Mouse (Mus musculus) T-cell, adult 2 months (primary cell): ENCODE measurements around the gene Pmm1.
"Not testable (repeated sequence)": the region's sequence is repeated elsewhere in the genome, so short reads cannot be mapped to it uniquely, and the experiment has no call there.

Source experiments
- DNase-seq: peaks from one replicate; pipeline ENCODE4 v3.0.0; 2022; ENCODE audit warnings: low spot score

The Pmm1 gene

DNA sequence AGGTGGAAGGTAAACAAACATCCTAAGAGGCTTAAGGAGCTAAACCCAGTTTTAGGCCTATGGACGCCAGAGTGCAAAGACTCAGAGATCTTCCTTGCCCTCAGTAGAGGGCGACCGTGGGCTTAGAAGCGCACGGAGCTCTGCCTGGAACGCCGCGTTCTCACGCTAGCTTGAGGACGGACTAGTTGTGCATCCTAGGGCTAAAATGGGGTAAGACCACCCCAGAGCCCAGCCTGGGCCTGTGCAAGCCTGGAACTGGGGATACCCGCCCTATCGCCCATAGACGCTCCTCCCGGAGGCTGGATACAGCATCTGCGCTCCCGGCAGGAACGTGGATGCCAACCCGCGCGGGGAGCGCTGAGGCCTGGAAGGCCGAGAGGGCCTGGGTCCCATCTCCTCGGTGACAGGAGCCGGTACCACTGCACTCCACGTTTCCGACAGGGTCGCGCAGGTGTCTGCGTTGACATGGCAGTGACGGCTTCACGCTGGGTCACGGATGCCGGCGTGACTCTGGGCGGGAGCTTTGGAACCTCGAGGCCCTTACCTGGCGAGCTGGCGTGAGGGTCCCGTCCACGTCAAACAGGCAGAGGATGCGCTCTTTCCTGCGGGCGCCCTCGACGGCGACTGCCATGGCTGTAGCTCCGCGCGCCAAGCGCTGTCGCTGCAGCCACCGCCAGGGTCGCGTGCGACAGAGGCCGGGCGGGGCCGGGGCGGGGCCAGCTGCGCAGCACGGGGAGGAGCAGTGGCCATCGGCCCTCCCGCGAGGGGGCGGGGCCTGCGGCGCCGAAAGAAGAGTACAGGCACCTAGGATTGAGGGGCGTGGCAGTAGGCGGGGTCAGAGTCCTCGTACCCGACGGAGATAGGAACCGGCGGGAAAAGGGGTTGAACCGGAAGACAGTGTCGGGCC, at the start of gene Pmm1:
Gene Pmm1, minus strand, starts transcription at position 760 of the 907 bp plus-strand sequence.
- DNase-seq, result peak; percentile 98

DNA sequence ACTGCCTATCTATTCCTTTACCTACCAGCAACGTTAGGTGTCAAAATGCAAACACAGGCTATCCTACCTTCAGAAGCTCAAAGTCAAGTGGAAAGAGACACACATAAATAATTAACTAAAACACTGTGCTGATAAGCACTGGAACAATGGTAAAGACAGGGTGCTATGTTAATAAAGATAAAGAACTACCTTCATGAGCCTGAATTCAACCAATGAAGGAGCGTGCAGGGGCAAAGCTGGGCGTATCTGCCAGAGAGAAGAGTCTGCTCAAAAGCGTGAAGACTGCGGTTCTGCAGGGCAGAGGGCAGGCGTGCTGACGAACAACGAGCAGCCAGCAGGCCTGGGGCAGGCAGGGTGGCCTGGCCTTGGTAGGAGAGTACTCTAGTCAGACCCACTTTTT, 43.5 kb upstream of the Pmm1 start:
- DNase-seq, result no peak

DNA sequence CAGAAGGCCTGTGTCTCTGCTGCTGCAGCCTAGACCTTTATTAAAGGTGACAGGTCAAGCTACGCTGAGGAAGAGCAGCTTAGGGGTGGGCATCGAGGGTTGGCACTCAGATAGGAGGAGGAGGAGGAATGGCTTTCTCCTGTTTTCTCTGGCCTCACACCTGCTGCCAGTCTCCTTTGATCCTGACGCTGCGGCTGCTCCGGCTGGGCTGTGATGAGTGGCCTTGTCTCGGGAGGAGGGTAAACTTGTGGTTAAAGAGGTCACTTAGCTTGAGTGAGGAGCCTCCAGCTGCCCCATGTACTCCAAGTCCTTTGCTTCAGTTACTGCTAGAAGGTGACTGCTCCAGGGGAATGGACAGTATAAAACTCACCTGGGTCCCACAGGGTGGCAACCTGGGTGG, 33.3 kb upstream of the Pmm1 start:
- no peak for DNase-seq

DNA sequence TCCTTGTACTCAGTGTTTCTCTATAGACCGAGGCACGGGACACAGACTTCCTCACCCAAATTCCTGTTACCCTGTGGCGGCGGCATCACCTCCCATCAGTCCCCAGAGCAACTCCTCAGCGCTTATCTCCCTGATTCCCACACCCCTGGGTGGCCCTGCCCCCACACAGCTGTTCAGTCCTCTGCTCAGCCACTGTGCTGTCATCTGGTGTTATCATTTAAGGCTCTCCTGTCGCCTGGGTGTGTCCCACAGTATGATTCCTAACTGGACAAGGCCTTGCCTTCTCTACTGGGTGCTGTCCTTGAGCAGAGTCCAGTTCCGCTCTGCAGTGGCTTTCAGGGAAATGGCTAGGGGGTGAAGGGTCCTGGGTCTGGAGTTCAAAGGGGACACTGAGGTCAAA, 29.8 kb upstream of the Pmm1 start:
- DNase-seq, result no peak

DNA sequence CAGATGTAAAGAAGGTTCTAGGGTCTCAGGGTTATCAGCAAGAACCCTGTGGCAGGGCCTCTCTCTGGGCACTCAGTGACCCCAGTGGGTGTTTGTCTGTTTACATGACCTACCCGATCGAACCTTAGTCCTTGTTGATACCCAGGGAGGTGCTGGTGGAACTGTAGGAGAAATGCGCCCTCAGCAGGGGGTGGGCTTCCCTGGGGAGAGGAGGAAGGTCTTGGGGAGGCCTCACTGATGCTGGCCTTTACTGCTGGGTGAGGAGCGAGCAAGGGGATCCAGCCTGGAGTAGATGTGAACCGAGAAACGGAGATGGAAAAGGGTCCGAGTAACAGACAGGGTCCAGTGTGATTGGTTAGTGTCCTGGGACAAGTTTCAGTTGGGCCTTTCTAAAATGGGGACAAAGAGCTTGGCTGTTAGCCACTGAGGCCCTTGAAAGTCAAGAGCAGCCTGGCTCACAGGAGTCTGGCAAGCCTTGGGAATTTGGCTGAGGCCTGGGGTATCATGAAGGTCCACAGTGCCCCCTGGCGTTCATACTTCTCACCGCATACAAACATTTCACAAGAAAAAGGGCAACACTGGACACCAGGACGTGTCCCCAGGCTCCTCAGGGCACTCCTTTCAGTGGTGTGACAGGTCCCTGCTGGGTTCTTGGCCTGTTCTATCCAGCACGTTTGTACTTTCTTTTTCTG, 28.8 kb upstream of the Pmm1 start:
- DNase-seq, result peak; percentile 52

DNA sequence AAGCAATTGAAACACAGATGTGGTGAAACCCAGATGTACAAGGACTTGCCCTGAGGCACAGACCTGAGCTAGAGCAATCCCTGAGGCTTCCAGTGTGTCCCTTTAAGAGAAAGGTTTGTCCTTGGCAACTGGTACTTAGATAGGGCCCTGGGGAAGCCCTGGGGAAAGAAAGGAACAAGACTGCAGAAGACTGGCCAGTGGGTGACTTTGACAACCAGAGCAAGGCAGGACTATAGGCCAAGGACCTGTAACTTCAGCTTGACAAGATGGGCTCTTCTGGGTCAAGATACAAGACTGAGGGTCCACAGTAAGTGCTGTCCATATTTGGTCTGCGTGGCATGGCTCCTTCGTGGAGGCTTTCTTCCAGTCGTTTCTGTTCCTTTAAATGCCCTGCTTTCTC, 26.9 kb upstream of the Pmm1 start, which contains the start of gene Xrcc6:
Gene Xrcc6, plus strand, starts transcription at position 190 of the 400 bp plus-strand sequence.
- no peak for DNase-seq

DNA sequence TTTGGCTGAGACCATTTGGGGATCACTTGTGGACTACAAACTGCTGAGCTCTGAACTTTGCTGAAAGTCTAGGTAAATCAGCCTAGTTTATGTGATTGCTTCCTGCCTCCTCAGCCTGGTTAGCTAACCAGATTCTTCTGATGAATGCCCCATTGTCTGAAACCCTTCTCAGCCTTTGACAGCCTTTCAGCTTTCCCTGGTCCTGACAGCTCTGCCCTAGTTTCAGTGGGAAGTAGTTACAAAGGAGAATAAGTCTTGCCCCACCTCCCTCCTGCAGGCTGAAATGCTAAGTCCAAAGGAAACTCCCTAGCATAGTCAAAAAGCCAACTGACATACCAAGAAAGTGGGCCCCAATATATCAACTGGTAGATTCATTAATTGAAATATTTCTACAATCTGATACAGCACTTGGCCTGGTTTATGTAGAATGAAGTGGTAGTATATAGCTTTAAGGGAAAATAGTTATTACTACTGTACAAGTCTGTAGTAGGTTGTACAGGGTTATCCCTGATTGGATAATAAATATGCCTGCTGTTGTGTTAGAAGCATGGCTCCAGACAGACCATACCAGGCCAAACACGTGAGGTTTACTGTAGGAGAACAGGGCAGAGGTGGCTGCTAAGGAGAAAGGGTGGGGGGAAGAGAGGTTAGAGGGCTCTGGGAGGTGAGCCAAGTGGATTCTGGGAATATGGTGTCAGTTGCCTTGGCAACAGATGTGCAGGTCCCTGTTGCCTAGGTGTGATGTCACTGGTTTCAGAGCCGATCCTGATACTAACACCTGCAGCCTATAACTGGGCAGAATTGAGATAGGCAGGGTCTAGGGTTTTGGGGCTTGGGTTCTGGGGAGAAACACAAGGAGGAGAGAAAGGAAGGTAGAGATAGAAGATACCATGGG, 24.8 kb upstream of the Pmm1 start:
- DNase-seq, result no peak

DNA sequence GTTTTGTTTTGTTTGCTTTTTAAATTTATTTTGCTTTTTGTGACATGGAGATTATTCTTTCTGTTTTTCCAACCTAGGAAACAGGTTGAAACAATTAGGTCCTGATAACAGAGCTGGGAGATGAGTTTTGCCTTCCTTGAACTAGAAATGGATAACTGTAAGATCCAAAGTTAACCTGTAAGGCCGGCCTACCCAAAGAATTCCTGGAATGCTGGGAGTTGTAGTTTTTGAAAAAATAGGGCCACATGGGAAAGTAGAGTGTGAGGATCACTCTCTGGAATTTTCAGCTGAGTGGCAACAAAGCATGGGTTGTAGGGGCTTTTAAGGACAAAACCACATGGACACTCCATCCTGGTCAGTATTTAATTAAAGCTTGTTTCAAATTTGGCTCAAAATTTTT, 21.4 kb upstream of the Pmm1 start:
- DNase-seq, result no peak

DNA sequence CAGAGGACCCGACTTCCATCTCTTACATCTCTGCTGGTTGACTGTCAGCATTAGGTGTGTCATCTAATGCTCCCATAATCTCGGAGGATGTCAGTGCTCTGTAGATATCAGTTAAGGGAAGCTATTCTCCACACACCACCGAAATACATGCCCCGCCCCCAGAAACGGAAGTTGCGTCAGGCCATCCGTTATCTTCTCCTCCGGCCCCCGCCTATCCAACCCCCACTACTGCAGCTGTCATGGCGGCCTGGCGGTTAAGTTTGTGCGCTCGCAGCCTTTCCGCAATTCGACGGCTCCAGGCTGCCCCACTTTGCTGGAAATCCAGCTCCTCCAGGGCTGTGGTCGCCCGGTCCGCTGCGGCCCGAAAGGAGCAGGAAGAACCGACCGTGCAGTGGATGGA, 19.6 kb upstream of the Pmm1 start, which contains the start of gene 1700029P11Rik:
Gene 1700029P11Rik, plus strand, starts transcription at position 220 of the 400 bp plus-strand sequence.
- DNase-seq, result no peak

DNA sequence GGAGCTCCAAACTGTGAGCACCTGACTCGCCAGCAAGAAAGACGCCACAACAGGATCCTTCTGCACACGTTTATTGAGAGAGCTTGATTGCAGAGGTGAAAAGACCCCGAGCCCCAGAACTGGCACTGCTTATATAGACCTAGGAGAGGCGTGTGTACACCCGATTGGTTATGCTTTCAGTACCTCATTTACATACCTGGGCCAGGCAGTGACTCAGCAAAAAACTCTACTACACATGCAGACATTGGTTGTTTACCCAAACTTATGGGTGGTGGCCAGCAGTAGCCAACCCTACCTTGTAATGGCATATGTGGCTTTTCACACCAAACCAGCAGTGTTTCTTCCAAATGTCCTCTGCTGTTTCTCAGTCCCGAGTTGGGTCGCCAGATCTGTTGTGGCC, 14.4 kb upstream of the Pmm1 start:
- DNase-seq, result not testable (repeated sequence)

DNA sequence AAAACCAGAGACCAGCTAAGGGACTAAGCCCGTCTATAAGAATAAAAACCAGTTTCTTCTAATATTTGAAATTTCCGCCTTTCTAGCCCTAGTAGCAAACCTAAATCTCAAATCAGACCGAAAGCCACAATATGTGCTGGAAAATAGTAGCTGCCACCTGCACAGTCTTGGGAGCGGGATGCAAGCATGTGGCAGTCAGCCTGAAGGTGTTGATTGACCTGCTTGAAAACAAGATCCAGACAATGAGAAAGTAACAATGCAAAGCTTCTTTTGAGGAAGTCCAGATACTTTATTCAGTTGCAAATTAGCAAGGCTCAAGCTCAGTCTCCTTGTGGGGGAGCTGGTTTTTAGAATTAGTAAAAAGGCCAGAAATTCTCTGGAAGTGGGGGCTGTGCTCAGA, 9.8 kb upstream of the Pmm1 start:
- not testable (repeated sequence) for DNase-seq

DNA sequence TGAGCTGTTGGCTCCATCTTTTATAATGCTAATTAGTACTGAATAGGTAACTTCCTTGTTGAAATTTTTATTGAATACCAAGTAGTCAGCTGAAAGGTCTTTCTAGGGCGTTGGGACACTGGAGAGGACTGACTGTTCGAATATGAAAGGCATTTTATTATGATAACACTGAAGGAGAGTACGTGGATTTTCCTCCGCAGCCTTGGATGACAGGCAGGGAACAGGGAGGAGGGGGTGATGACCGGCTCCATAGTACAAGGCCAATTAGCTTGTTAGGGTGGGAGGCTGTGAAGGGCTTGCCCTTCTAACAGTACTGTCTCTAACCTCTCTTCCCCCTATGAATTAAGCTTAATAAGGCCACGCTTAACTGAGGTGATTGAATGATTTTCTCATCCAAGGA, 8.9 kb upstream of the Pmm1 start:
- DNase-seq, result not testable (repeated sequence)

DNA sequence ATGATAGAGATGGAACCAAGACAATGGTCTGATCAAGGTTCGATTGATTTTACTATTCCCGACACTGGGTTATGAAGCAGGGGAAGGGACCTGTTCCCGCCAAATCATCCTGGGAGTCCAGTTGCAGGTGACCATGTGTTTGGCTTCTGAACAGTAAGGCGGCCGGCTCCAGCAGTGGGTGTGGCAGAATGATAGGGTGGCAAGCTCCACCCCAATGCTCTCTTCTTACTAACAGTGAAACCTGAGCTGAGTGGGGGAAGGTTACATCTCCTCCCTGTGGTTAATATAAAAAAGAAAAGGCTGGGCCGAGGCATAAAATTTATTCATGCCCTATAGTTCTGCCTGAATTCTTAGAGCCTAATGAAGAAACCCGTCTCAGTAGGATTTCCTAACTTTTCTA, 8.4 kb upstream of the Pmm1 start:
- no peak for DNase-seq

DNA sequence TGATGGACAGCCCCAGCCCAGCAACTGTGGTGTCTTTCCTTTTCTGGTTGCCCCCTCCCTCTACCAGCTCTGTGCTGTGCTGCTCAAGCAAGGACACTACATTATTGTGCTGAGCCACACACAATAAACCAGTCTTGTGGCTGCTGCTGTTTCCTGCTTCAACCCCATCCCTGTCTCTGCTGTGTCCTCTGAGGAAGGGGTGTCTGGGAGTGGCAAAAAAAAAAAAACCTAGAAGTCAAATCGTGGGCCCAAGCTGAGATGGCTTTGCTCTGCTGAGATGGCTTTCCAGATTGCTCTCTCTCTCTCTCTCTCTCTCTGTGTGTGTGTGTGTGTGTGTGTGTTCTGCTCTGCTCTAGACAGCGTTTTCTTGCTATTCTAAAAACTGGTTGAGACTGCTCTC, 7.7 kb upstream of the Pmm1 start:
- DNase-seq, result no peak

DNA sequence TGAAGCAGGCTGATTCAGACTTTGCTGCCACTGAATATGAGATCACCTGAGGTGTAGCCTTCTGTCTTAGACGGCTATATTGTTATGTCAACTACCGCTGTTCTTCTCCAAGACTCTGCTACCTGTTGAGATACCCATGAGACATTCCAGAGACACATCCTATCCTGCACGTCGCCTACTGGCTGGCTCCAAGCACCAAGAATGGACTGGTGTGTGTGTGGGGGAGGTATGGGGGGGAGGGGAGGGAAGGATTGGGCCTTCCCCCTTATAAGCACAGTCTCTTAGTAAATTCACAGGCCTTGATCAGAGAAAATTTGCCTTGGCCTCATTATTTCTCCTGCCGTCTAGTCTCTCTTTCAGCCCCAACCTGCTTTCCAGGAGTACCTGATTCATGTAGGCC, 7.1 kb upstream of the Pmm1 start:
- no peak for DNase-seq

DNA sequence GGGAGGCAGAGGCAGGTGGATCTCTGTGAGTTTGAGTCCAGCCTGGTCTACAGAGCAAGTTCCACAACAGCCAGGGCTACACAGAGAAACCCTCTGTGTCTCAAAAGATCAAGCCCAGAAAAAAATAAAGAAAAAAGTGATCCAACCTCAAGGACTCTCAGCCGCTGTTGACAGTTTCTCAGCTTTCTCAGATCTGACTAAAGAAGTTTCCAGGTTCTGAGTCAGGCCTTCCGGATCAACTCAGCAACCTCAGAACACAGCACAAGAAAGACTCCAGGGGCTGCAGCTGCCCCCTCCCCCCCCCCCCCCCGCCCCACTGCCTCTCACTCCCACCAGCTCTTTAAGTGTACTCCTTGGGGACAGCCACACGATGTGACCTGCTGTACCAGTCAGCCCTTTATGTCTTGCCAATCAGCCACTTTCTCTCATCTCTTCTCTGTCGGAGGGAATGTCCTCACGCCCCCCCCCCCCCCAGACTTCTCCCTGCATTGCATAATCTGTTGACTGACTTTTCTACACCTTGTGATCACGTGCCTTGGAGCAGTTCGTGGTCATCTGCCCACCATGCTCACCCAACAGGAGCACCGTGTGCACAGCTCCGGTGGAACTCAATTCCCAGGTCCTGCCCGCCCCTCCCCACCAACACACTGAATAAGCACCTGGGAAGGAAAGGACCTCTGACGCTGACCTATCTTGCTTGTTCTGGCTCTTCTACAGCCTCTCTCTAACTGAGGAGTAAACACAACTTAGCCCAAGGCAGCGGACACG, 5.5 kb upstream of the Pmm1 start:
- no peak for DNase-seq

DNA sequence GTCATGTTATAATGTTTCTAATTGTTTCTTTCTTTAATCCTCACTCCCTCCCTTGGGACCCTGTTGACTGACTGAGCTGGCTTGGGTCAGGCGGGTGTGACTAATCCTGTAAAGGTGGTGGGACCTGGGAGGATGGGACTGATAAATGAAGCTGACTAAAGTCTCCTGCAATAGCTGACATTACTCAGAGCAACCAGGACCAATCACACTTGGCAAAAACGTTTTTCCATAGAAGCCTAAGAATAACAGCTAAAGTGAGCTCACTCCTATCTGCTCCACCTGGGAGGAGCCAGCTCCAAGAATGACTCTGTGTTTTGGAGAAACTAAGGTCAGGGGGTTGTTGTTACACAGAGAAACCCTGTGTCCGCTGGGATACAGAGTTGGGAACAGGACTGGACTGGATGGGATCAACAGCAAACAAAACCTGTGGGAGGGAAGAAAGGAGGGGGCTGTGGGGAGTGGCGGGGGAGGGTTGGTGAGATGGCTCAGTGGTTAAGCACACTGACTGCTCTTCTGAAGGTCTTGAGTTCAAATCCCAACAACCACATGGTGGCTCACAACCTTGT, 4.3 kb upstream of the Pmm1 start:
- DNase-seq, result no peak

DNA sequence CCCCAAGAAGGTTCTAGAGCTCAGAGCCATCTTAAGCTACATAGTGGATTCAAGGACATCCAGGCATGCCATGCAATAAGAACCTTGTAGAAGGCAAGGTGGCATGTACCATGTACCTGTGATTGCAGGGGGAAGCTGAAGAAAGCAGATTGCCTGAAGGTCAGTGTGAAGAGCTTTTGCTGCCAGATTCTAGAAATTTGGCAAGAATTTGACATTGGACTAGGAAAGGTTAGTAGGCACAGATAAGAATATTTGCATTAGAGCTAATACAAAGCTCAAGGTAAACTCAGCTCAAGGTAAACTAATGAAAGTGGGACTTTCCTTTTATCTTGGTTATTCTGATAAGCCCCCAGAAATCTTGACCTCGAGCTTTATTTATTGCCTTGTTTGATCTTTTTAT, 3.5 kb upstream of the Pmm1 start:
- DNase-seq, result no peak

DNA sequence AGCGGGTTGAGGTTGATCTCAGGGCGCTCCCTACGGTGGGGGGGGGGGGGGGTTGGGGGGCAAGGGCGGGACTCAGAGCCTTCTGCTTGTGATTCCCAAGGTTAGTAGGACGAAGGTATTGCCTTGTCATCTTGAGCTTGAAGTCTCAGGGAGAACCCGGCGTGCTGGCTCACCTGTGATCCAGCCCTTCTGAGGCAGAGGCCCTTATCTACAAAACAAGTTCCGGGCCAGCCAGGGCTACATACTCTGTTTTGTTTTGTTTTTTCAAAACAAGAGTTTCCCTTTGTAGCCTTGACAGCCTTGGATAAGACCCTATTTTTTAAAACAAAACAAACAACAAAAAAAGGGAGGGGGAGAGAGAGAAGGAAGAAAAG, 335 bp upstream of the Pmm1 start:
- DNase-seq, result no peak

DNA sequence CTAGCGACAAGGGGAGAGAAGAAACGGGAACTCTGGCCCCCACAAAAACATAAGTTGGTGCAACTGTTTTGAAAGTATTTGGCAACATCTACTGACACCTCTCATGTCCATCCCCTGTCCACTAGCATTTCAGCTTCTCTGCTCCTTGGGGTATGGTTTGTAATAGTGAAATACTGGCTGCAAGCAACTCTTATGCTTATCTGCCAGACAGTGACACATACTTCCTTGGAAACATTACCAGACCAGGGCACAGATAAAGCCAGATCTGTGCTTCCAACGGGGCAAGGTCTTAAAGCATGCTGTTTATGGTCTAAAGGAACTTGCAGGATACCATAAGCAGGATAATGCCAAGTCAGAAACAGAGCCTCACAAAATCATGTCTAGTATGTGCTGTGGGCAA, 1.8 kb downstream of the Pmm1 start:
- DNase-seq, result no peak

DNA sequence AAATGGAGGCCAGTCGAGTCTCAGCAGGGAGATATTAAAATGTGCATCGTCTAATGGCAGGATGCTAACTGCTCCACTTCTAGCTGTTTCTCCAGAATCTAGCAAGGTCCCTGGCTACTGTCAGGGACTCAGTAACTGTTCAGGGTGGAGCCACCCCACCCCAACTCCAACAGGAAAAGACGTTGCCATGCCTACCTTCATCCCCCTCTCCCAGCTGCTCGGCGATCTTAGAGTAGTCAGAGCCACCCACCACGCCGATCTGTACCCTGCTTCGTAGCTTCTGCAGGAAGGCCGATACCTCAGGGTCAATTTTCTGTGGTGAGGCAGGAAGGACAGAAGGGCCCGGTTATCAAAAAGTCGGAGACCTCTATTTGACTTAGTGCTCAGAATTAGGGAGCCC, 3.1 kb downstream of the Pmm1 start:
- no peak for DNase-seq
